Comparison of ENCODE assay signal across 8 mouse cellular contexts in genomic region chr9:60562443-60563371, GRCm38 (mm10). TPM values are rescaled to one million over a fixed set of nuclear protein-coding genes. Genes with fewer than 3 reads are reported as not detected.
DNase-seq lines count a peak whose midpoint lies in the region; ATAC-seq and TF ChIP-seq lines count a peak whose summit lies in the region.

No protein-coding gene starts in this region.

- H3K27me3 ChIP-seq in lung, embryonic 14.5 days (ENCODE audit: insufficient read depth, low read length), result no peaks in the 10 kb centered on the region
- H3K27me3 ChIP-seq in midbrain, embryonic 16.5 days (ENCODE audit: control insufficient read depth, insufficient read depth, low read depth, low read length), result no peaks in the 10 kb centered on the region

- 42% methylated on average over 20 of the region's 20 CpGs for WGBS in lung, embryonic 14.5 days
- WGBS in large intestine, adult 2 months, result 8% methylated on average over 20 of the region's 20 CpGs
- WGBS in midbrain, embryonic 16.5 days, result 73% methylated on average over 20 of the region's 20 CpGs

- H3K27ac ChIP-seq in lung, embryonic 14.5 days (ENCODE audit: low read depth), result no peak overlapping the region
- H3K27ac ChIP-seq in midbrain, embryonic 16.5 days (ENCODE audit: low read length), result no peak overlapping the region

- peak; percentile 65 for ATAC-seq in lung, embryonic 14.5 days (ENCODE audit: insufficient read depth)
- ATAC-seq in midbrain, embryonic 16.5 days, result no peak

- no peaks in the 10 kb centered on the region for H3K9me3 ChIP-seq in lung, embryonic 14.5 days (ENCODE audit: low read depth, low read length)
- no peaks in the 10 kb centered on the region for H3K9me3 ChIP-seq in midbrain, embryonic 16.5 days (replicated peaks; ENCODE audit: control insufficient read depth, low read length, poor library complexity, severe bottlenecking)

- H3K4me2 ChIP-seq in lung, embryonic 14.5 days, result peak overlapping the region; percentile 41
- H3K4me2 ChIP-seq in midbrain, embryonic 16.5 days (ENCODE audit: low read length), result no peak overlapping the region

- H3K9ac ChIP-seq in lung, embryonic 14.5 days, result no peak overlapping the region
- no peak overlapping the region for H3K9ac ChIP-seq in midbrain, embryonic 16.5 days (ENCODE audit: low read depth, low read length)

- TF ChIP-seq CTCF in lung, embryonic 14.5 days (IDR thresholded peaks at IDR 0.05; ENCODE audit: low read depth), result peak; percentile 67

- no peaks in the 10 kb centered on the region for H3K36me3 ChIP-seq in lung, embryonic 14.5 days (ENCODE audit: insufficient read depth)
- no peaks in the 10 kb centered on the region for H3K36me3 ChIP-seq in midbrain, embryonic 16.5 days (ENCODE audit: control insufficient read depth, insufficient read depth, low read length)

- H3K4me1 ChIP-seq in lung, embryonic 14.5 days (ENCODE audit: insufficient read depth), result no peaks in the 10 kb centered on the region
- H3K4me1 ChIP-seq in midbrain, embryonic 16.5 days (ENCODE audit: control insufficient read depth, insufficient read depth, low read length), result peaks cover 18% of the 10 kb centered on the region

- no peak overlapping the region for H3K4me3 ChIP-seq in lung, embryonic 14.5 days (ENCODE audit: low read depth, low read length)
- H3K4me3 ChIP-seq in midbrain, embryonic 16.5 days (ENCODE audit: low read depth, low read length), result no peak overlapping the region

- peak; percentile 76 for DNase-seq in lung, embryonic 14.5 days
- DNase-seq in lung, postnatal 25 days (ENCODE audit: low spot score), result no peak
- DNase-seq in embryo, embryonic 9.5 days (ENCODE audit: extremely low spot score), result peak; percentile 46
- peak; percentile 47 for DNase-seq in large intestine, adult 2 months (ENCODE audit: low read depth, low spot score)
- peak; percentile 24 for DNase-seq in retina, postnatal 1 day
- no peak for DNase-seq in cerebellum, adult 9-11 months
- DNase-seq in c-Kit-positive CD71-positive TER-119-positive erythroid progenitor cells, embryonic 14.5 days (ENCODE audit: low spot score), result no peak

RNA-seq across cellular contexts. Expression of gene Thsd4, which starts 40.9 kb away (rescaled TPM):
- polyA plus RNA-seq in lung, embryonic 14.5 days (2014; fragmentation: Nextera tagmentation; extraction: Ambion mirVana), result 16.5 and 18.5 TPM in 2 replicates
- 2.1 and 5.5 TPM in 2 replicates for polyA plus RNA-seq in large intestine, adult 2 months (2012; rRNA removed)
- polyA plus RNA-seq in midbrain, embryonic 16.5 days (2015; fragmentation: Nextera tagmentation; extraction: Ambion mirVana), result 4.3 and 4.8 TPM in 2 replicates

Comparison
In these comparisons a context has a peak if more than half of its experiments do, and no peak if none do; other contexts are left out.
1. DNase-seq: peak in lung, embryonic 14.5 days (single experiment), embryo, embryonic 9.5 days (single experiment), large intestine, adult 2 months (single experiment) and retina, postnatal 1 day (single experiment); none in lung, postnatal 25 days (single experiment), cerebellum, adult 9-11 months (single experiment) and c-Kit-positive CD71-positive TER-119-positive erythroid progenitor cells, embryonic 14.5 days (single experiment).